Mouse (Mus musculus) limb, embryonic 11.5 days (tissue): ENCODE measurements around the gene Ppm1b. TPM values are rescaled to one million over a fixed set of nuclear protein-coding genes. Genes with fewer than 3 reads are reported as not detected.

ENCODE experiments used
- ATAC-seq: fragments of 200-750 bp; cut with Nextera tagmentation; 2 replicates; pipeline ENCODE4 v1.8.0; 2017; ENCODE audit warnings: low read depth; ENCODE audit not compliant: insufficient number of reproducible peaks, low FRiP score, low TSS enrichment
- DNase-seq: peaks from one replicate; pipeline ENCODE4 v3.0.0-alpha.2; 2015; ENCODE audit warnings: low spot score
- H3K27ac ChIP-seq: fragments of 300-500 bp; sonication (generic); replicated peaks from 2 replicates; pipeline ENCODE4 v1.5.1; 2014; ENCODE audit warnings: low read depth, mild to moderate bottlenecking, low read length
- H3K27me3 ChIP-seq: fragments of 300-500 bp; sonication (generic); 2 replicates; pipeline ENCODE4 v1.6.1; 2014; ENCODE audit warnings: mild to moderate bottlenecking, low read length, mixed read lengths; ENCODE audit not compliant: control insufficient read depth, insufficient read depth
- H3K36me3 ChIP-seq: fragments of 300-500 bp; sonication (generic); 2 replicates; pipeline ENCODE4 v1.6.1; 2014; ENCODE audit warnings: mild to moderate bottlenecking, low read length, moderate library complexity, mixed read lengths; ENCODE audit not compliant: control insufficient read depth, insufficient read depth
- H3K4me1 ChIP-seq: fragments of 300-500 bp; sonication (generic); 2 replicates; pipeline ENCODE4 v1.6.1; 2014; ENCODE audit warnings: low read length, mixed read lengths; ENCODE audit not compliant: control insufficient read depth, insufficient read depth
- H3K4me2 ChIP-seq: fragments of 300-500 bp; sonication (generic); 2 replicates; pipeline ENCODE4 v1.6.1; 2014; ENCODE audit warnings: low read depth, mild to moderate bottlenecking, moderate library complexity; ENCODE audit not compliant: severe bottlenecking
- H3K4me3 ChIP-seq: fragments of 300-500 bp; sonication (generic); 2 replicates; pipeline ENCODE4 v1.5.1; 2014; ENCODE audit warnings: low read depth, low read length
- H3K9ac ChIP-seq: fragments of 300-500 bp; sonication (generic); 2 replicates; pipeline ENCODE4 v1.6.1; 2014; ENCODE audit warnings: mild to moderate bottlenecking, low read length
- H3K9me3 ChIP-seq: fragments of 300-500 bp; sonication (generic); 2 replicates; pipeline ENCODE4 v1.6.1; 2016; ENCODE audit warnings: low read length; ENCODE audit not compliant: control insufficient read depth
- WGBS: fragments of 180-500 bp; shearing (Covaris S2); extraction: QIAGEN DNeasy Blood & Tissue Kit; methylation state at CpG from one replicate; pipeline ENCODE4 v1.1.7; 2014; 5-methylcytosine and 5-hydroxymethylcytosine counted together
- polyA plus RNA-seq: library from polyadenylated mRNA; unstranded; fragments of >200 nt; fragmentation: Nextera tagmentation; extraction: Ambion mirVana; gene quantifications from 2 replicates; pipeline ENCODE4 v1.2.1, GENCODE M21; 2014

Gene Ppm1b
- polyA plus RNA-seq, 1 experiment from 2014 or later: 81.6 TPM

DNA sequence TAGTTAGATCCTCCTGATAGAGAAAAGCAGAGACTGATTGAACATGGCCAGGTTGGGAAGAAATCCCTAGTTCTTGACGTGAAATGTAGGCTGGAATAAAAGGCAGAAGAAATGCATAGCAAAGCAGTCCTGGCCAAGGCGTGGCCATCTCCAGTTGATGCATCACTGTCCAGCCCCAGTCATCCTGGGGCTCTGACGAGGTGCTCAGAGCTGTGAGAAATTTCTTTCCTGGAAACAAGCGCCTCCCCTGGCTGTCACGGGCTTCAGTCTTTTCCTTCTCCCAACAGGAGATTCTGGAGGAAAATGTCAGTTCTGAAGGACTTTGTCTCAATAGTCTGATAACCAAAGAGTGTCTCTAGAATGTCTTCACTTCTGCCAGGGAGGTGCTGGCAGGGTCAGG, 74.1 kb downstream of the Ppm1b start:
- no peaks in the 10 kb centered on the region for H3K9me3 ChIP-seq
- H3K4me2 ChIP-seq: no peak overlapping the region
- no peak for DNase-seq
- WGBS: 75% methylated on average over 5 of the region's 5 CpGs
- H3K36me3 ChIP-seq: no peaks in the 10 kb centered on the region
- no peak overlapping the region for H3K27ac ChIP-seq
- H3K9ac ChIP-seq: no peak overlapping the region
- no peaks in the 10 kb centered on the region for H3K4me1 ChIP-seq
- H3K27me3 ChIP-seq: no peaks in the 10 kb centered on the region
- H3K4me3 ChIP-seq: no peak overlapping the region
- ATAC-seq: no peak

DNA sequence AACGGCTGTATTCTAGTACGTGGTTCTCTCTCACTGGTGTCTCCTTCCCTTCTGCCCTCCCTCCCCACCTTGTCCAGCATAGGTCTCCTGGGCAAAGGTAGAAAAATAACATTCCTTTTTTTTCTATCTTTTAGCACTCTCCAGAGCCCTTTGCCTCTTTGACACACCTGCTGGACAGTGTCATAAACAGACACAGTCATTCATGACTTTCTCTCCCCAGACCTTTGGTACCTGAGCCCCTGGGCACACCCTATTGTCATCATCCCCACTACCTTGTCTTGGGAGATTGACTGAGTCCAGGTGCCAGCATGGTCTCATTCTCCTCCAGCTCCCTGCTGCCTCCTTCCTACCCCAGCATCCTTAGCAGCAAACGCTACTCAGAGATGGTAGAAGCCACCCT, 76.5 kb downstream of the Ppm1b start:
- Histone ChIP-seq H3K27me3 (no peaks in the 10 kb centered on the region), H3K9me3 (no peaks in the 10 kb centered on the region), H3K36me3 (no peaks in the 10 kb centered on the region), H3K9ac (no peak overlapping the region), H3K4me1 (no peaks in the 10 kb centered on the region), H3K27ac (no peak overlapping the region), H3K4me2 (no peak overlapping the region), H3K4me3 (no peak overlapping the region)
- DNase-seq: no peak
- WGBS: 88% methylated on average over 3 of the region's 3 CpGs
- no peak for ATAC-seq

DNA sequence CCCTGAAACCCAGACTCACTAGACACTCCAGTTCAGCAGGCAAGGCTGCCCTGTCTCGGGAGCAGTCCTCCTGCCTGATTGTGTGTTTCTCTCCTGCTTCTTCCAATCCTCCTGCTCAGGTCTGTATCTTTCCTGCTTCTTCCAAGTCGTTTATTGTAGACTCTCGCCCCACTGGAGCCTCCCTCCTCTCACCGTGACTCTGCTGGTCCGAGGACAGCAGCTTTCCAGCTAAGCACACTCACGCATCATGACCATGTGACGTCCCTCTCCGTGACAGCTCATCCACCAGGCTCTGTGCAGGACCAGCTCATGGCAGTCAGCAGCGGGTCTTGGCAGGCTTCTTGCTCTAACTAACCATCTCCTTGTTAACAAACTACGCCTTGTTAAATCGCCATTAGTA, 77.5 kb downstream of the Ppm1b start:
- Histone ChIP-seq H3K27ac (no peak overlapping the region), H3K9me3 (no peaks in the 10 kb centered on the region), H3K9ac (no peak overlapping the region), H3K4me1 (no peaks in the 10 kb centered on the region), H3K27me3 (no peaks in the 10 kb centered on the region), H3K36me3 (no peaks in the 10 kb centered on the region), H3K4me3 (no peak overlapping the region), H3K4me2 (no peak overlapping the region)
- DNase-seq (no peak), ATAC-seq (no peak)
- WGBS: 67% methylated on average over 11 of the region's 11 CpGs

DNA sequence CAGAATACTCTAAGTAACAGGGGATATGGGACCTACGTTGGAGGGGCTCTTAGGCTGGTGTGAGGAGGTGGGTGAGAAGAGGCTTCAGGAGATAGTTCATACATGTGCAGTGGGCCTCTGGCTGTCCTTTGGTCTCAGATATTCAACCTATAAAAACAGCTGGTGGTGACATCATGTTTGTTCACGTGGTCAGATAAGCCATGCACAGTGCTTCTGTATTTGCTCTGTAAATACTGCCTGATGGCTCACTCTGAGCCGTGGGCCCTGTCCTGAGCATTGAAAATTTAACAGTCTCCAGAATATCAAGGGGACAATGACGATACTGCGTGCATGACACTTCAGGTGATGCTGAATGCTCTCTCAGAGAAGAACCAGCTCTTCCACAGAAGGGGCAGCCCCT, 81.3 kb downstream of the Ppm1b start:
- no peaks in the 10 kb centered on the region for H3K27me3 ChIP-seq
- 91% methylated on average over 5 of the region's 5 CpGs for WGBS
- H3K4me1 ChIP-seq: no peaks in the 10 kb centered on the region
- no peak overlapping the region for H3K9ac ChIP-seq
- no peak for ATAC-seq
- no peaks in the 10 kb centered on the region for H3K36me3 ChIP-seq
- no peak overlapping the region for H3K27ac ChIP-seq
- H3K4me2 ChIP-seq: no peak overlapping the region
- no peak for DNase-seq
- H3K4me3 ChIP-seq: no peak overlapping the region
- no peaks in the 10 kb centered on the region for H3K9me3 ChIP-seq

DNA sequence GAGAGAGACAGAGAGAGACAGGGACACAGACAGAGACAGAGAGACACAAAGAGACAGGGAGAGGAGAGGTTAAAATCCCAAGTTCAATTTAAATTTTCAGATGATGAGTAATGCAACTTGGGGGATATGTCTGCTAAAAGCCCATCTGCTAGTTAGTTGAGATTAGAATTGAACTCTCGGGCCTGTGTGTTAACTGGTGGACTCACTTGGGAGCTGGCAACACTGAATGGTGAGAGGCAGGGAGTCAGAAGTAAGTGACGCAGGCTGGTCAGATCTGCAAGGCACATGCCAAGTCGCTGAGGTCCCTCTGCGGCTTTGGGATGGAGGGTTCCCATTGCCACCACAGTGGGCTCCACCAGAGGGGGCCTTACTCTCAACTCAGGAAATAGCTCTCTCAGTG, 81.8 kb downstream of the Ppm1b start:
- Histone ChIP-seq H3K4me1 (no peaks in the 10 kb centered on the region), H3K9me3 (no peaks in the 10 kb centered on the region), H3K27me3 (no peaks in the 10 kb centered on the region), H3K27ac (no peak overlapping the region), H3K36me3 (no peaks in the 10 kb centered on the region), H3K4me3 (no peak overlapping the region), H3K9ac (no peak overlapping the region), H3K4me2 (no peak overlapping the region)
- no peak for ATAC-seq
- 81% methylated on average over 4 of the region's 4 CpGs for WGBS
- DNase-seq: no peak

DNA sequence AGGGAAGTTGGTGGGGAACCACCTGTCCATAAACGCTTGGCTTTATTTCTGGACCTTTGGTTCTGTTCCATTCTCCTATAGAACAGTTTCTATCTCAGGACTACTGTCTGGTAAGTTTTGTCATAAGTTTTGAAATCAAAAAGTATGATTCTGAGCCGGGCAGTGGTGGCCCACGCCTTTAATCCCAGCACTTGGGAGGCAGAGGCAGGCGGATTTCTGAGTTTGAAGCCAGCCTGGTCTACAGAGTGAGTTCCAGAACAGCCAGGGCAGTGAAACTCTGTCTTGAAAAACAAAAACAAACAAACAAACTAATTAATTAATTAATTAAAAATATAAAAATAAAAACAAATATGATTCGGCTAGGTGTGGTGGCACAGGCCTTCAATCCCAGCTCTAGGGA, 82.2 kb downstream of the Ppm1b start:
- Histone ChIP-seq H3K36me3 (no peaks in the 10 kb centered on the region), H3K4me1 (no peaks in the 10 kb centered on the region), H3K27me3 (no peaks in the 10 kb centered on the region), H3K4me3 (no peak overlapping the region), H3K4me2 (no peak overlapping the region), H3K9me3 (no peaks in the 10 kb centered on the region), H3K27ac (no peak overlapping the region), H3K9ac (no peak overlapping the region)
- 92% methylated on average over 5 of the region's 5 CpGs for WGBS
- no peak for DNase-seq
- ATAC-seq: no peak

DNA sequence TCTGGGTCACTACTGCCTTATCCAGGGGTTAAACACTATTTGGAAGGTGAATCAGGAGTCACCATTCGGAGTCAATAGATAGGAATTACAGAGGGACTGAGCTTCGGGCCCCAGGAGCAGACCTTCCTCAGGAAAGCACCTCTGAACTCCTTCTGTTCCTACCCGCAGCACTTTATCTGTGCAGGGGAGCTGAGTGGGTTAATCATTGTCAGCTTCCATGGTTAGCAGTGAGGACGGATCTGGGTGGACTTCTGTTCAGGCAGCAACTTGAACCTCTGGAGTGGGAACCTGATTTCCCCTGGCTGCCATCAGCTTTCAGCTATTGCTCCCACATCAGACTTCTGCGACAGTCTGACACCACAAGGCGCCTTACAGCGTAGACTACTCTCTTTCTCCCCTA, 84.4 kb downstream of the Ppm1b start:
- H3K9ac ChIP-seq: no peak overlapping the region
- ATAC-seq (no peak), DNase-seq (no peak)
- 83% methylated on average over 7 of the region's 7 CpGs for WGBS
- H3K4me2 ChIP-seq: no peak overlapping the region
- no peak overlapping the region for H3K4me3 ChIP-seq
- H3K9me3 ChIP-seq: no peaks in the 10 kb centered on the region
- H3K36me3 ChIP-seq: no peaks in the 10 kb centered on the region
- H3K27me3 ChIP-seq: no peaks in the 10 kb centered on the region
- H3K27ac ChIP-seq: no peak overlapping the region
- H3K4me1 ChIP-seq: no peaks in the 10 kb centered on the region

DNA sequence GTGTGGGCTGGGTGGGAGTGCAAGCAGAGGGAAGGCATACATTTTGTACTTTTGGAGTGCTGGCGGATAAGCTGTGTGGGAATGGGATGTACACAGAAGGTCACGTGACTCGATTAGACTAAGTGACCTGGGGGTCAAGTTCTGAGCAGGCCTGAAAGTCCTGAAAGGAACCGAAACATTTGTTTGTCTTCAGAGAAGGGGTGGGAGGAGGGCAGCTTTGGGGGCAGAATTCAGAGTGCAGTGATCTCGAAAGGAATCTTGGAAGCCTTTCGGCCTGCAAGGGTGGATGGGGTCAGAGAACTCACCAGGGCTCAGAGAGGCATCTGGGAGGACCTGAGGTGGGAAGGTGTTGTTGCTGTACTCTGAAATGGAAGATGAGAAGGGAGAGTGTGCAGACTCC, 85.9 kb downstream of the Ppm1b start:
- H3K4me2 ChIP-seq: no peak overlapping the region
- ATAC-seq (no peak), DNase-seq (no peak)
- H3K27me3 ChIP-seq: no peaks in the 10 kb centered on the region
- no peaks in the 10 kb centered on the region for H3K9me3 ChIP-seq
- no peaks in the 10 kb centered on the region for H3K36me3 ChIP-seq
- H3K4me3 ChIP-seq: no peak overlapping the region
- H3K27ac ChIP-seq: no peak overlapping the region
- 89% methylated on average over 6 of the region's 6 CpGs for WGBS
- H3K9ac ChIP-seq: no peak overlapping the region
- H3K4me1 ChIP-seq: no peaks in the 10 kb centered on the region

DNA sequence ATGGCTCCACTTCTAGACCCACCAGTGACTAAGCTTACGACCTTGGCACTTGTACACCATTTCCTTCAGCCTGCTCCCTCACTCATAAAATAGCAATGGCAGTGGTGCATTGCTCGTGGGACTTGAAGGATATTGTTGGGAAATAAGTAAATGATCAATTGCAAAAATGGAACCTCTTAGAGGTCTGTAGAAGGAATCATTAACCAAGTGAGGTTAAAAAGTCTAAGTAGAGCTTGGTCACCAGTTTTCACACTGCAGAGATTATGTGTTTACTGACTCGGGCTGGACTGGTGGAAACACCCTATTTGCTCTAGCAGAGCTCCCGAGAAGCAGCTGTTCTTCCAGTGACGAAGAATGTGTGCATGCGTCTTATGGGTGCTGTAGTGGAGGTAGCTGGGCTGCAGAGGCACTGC, 86.9 kb downstream of the Ppm1b start:
- ATAC-seq: no peak
- H3K9ac ChIP-seq: no peak overlapping the region
- WGBS: 81% methylated on average over 6 of the region's 6 CpGs

More for the DNA sequence above, 86.9 kb downstream of the Ppm1b start:
- Histone ChIP-seq H3K9me3 (no peaks in the 10 kb centered on the region), H3K4me2 (no peak overlapping the region), H3K27ac (no peak overlapping the region), H3K4me1 (no peaks in the 10 kb centered on the region), H3K4me3 (no peak overlapping the region), H3K36me3 (no peaks in the 10 kb centered on the region), H3K27me3 (no peaks in the 10 kb centered on the region)
- DNase-seq: no peak
